Mouse (Mus musculus) lung, postnatal 0 days (tissue): Measurements from ENCODE around the gene Cggbp1. TPM values are rescaled to one million over a fixed set of nuclear protein-coding genes. Genes with fewer than 3 reads are reported as not detected.

Source experiments
- ATAC-seq: fragments of 200-750 bp; cut with Nextera tagmentation; 2 replicates; pipeline ENCODE4 v1.8.0; 2017; ENCODE audit warnings: moderate library complexity
- DNase-seq: peaks from one replicate; pipeline ENCODE4 v3.0.0-alpha.2; 2016; ENCODE audit warnings: low spot score
- H3K27ac ChIP-seq: fragments of 300-500 bp; sonication (generic); 2 replicates; pipeline ENCODE4 v1.5.1; 2014; ENCODE audit warnings: antibody characterized with exemption, mild to moderate bottlenecking, low read length, mixed read lengths
- H3K27me3 ChIP-seq: fragments of 300-500 bp; sonication (generic); replicated peaks from 2 replicates; pipeline ENCODE4 v1.6.1; 2014; ENCODE audit warnings: low read length, mixed read lengths; ENCODE audit not compliant: insufficient read depth
- H3K36me3 ChIP-seq: fragments of 300-500 bp; sonication (generic); 2 replicates; pipeline ENCODE4 v1.6.1; 2014; ENCODE audit warnings: low read length, mixed read lengths; ENCODE audit not compliant: insufficient read depth
- H3K4me1 ChIP-seq: fragments of 300-500 bp; sonication (generic); 2 replicates; pipeline ENCODE4 v1.6.1; 2014; ENCODE audit warnings: antibody characterized with exemption, low read depth, low read length, mixed read lengths; ENCODE audit not compliant: insufficient read depth
- H3K4me2 ChIP-seq: fragments of 300-500 bp; sonication (generic); replicated peaks from 2 replicates; pipeline ENCODE4 v1.6.1; 2014; ENCODE audit warnings: low read depth, mild to moderate bottlenecking, low read length, moderate library complexity, mixed read lengths
- H3K4me3 ChIP-seq: fragments of 300-500 bp; sonication (generic); 2 replicates; pipeline ENCODE4 v1.5.1; 2014; ENCODE audit warnings: low read depth, low read length
- H3K9ac ChIP-seq: fragments of 300-500 bp; sonication (generic); replicated peaks from 2 replicates; pipeline ENCODE4 v1.6.1; 2014; ENCODE audit warnings: low read depth, mild to moderate bottlenecking
- H3K9me3 ChIP-seq: fragments of 300-500 bp; sonication (generic); 2 replicates; pipeline ENCODE4 v1.6.1; 2016; ENCODE audit warnings: low read length, mixed read lengths
- CTCF ChIP-seq: IDR thresholded peaks from 2 replicates; pipeline ENCODE4 v1.5.1; 2016; ENCODE audit warnings: antibody characterized with exemption, mild to moderate bottlenecking
- EP300 ChIP-seq: IDR thresholded peaks from 2 replicates; pipeline ENCODE4 v1.6.1; 2016; ENCODE audit warnings: antibody characterized with exemption, mild to moderate bottlenecking, control low read depth
- WGBS: fragments of 180-500 bp; shearing (Covaris S2); extraction: QIAGEN DNeasy Blood & Tissue Kit; methylation state at CpG from one replicate; pipeline ENCODE4 v1.1.7; 2014; 5-methylcytosine and 5-hydroxymethylcytosine counted together
- polyA plus RNA-seq: library from polyadenylated mRNA; unstranded; fragments of >200 nt; fragmentation: Nextera tagmentation; extraction: Ambion mirVana; gene quantifications from 2 replicates; pipeline ENCODE4 v1.2.1, GENCODE M21; 2015

Cggbp1 gene
- polyA plus RNA-seq, 1 experiment from 2014 or later, result 45.8 TPM

DNA sequence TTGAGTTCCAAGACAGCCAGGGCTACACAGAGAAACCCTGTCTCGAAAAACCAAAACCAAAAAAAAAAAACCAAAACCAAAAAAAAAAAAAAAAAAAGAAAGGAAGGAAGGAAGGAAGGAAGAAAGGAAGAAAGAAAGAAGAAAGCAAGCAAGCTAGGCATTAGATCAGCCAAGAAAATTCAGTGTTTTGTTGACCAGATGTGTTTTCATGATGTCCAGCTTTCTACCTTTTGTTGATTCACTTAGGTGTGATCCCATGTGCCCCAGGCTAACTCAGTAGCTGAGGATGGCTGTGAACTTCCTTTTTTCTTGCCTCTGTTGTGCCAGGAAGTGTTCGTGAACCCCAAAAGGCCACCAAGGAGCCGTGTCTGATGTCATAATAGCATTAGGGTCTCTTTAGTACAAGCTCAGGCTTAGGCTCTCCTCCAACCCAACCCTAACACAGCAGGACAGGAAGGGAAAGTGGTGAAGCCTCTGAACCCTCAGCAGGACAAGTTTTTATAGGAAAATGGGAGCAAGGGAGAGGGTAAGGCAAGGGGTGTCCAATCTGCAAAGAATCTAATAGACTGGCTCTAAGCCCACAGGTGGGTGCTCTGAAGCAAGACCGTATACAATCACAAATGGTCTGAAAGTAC, 25.0 kb downstream of the Cggbp1 start:
- H3K27ac ChIP-seq, result peak overlapping the region; percentile 3; the same call in 1 of the 2 replicates
- H3K9ac ChIP-seq, result no peak overlapping the region
- H3K4me2 ChIP-seq, result no peak overlapping the region
- H3K4me3 ChIP-seq, result no peak overlapping the region
- ATAC-seq, result no peak
- no peaks in the 10 kb centered on the region for H3K27me3 ChIP-seq
- TF ChIP-seq EP300 (no peak), CTCF (no peak)
- no peak for DNase-seq
- no peaks in the 10 kb centered on the region for H3K9me3 ChIP-seq
- no peaks in the 10 kb centered on the region for H3K4me1 ChIP-seq
- 59% methylated on average over 4 of the region's 4 CpGs for WGBS
- H3K36me3 ChIP-seq, result no peaks in the 10 kb centered on the region

DNA sequence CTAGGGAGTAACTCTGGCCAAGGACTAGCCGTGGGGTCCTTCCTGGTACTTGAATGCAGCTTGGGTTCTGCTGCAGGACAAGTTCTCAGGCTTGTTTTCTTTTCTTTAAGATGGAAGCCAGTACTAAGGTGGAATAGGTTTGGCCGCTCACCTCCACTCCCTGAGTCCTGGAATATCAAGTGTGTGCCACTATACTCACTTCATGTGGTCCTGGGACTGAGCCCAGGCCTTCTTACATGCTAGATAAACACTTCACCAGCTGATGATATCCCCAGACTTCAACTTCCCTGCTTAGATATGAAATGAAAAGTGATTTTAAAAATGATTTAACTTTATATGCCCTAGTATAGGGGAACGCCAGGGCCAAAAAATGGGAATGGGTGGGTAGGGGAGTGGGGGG, 25.5 kb downstream of the Cggbp1 start:
- WGBS, result 51% methylated on average over 3 of the region's 3 CpGs
- Histone ChIP-seq H3K4me3 (no peak overlapping the region), H3K4me1 (no peaks in the 10 kb centered on the region), H3K27me3 (no peaks in the 10 kb centered on the region), H3K27ac (peak overlapping the region; percentile 3; the same call in 1 of the 2 replicates), H3K36me3 (no peaks in the 10 kb centered on the region), H3K9me3 (no peaks in the 10 kb centered on the region), H3K9ac (no peak overlapping the region), H3K4me2 (no peak overlapping the region)
- ATAC-seq (peak; percentile 71), DNase-seq (peak; percentile 77)
- no peak for TF ChIP-seq CTCF
- no peak for TF ChIP-seq EP300

DNA sequence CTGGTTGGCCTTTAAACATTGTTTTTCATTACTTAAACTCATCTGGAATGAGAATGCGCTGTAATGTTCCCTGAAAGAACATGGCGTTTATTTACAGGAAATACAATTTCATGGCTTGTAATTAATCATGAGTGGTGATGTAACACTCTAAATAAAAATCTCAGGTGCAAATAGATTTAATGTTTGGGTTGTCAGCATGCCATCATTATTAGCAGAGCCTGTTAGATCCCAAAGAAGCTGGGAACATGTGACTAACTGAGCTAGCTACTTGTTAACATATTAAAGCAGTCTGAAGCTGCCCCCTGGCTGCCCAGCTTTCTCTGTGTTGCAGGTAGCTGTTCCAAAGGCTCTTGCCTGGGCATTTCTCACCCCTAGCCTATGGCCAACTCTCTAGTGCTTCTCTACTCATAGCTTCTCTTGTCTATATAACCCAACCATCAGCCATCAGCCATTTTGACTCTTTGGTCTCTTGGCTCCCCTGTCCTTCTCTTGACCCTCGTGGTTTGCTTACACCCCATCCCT, 26.9 kb downstream of the Cggbp1 start:
- Histone ChIP-seq H3K27ac (no peak overlapping the region), H3K4me2 (no peak overlapping the region), H3K9ac (no peak overlapping the region), H3K36me3 (no peaks in the 10 kb centered on the region), H3K27me3 (no peaks in the 10 kb centered on the region), H3K4me1 (no peaks in the 10 kb centered on the region), H3K4me3 (no peak overlapping the region), H3K9me3 (no peaks in the 10 kb centered on the region)
- 86% methylated on average over 3 of the region's 3 CpGs for whole genome bisulfite sequencing
- TF ChIP-seq CTCF (peak; percentile 30; the same call in 1 of the 2 replicates), EP300 (no peak)
- ATAC-seq (no peak), DNase-seq (no peak)

DNA sequence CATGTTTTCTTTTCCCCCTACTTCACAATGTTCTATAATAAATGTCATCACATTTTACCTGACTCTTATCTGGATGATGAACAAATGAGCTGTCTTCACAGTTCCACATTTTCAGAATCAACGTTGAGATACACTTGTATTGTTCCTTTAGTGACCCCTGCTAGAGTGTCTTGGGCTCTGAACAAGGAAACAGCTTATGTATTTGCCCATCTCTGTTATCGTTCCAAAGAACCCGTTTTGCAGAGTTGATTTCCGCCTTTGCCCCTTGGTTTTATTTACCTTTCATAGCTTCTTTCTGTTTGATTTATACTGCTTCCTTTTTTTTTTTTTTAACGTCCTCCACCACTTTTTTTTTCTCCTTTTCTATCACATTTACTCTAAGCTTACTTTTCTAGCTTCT, 27.9 kb downstream of the Cggbp1 start:
- DNase-seq (no peak), ATAC-seq (no peak)
- no peak for TF ChIP-seq CTCF
- TF ChIP-seq EP300, result no peak
- no peak overlapping the region for H3K4me2 ChIP-seq
- 33% methylated on average over 5 of the region's 5 CpGs for WGBS
- no peak overlapping the region for H3K4me3 ChIP-seq
- no peaks in the 10 kb centered on the region for H3K36me3 ChIP-seq
- H3K27ac ChIP-seq, result no peak overlapping the region
- H3K4me1 ChIP-seq, result peaks cover 3% of the 10 kb centered on the region; the same call in 1 of the 2 replicates
- no peaks in the 10 kb centered on the region for H3K9me3 ChIP-seq
- no peak overlapping the region for H3K9ac ChIP-seq
- no peaks in the 10 kb centered on the region for H3K27me3 ChIP-seq

DNA sequence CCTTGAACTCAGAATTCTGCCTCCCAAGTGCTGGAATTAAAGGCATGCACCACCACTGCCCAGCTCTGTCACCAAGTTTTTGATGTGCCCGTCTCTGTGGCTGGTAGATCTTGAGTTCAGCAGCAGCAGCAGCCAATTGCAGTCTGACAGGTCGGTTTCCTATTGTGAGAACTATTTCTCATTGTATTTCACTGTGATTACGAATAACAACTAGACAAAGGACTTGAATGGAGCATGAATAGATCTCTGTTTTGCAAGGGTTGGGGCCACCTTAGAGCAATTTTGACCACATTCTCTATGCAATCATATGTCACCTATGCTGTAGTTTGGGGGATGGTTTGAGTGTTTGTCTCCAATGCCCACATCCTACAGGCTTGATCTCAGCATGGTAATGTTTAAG, 29.2 kb downstream of the Cggbp1 start:
- no peak overlapping the region for H3K4me2 ChIP-seq
- WGBS, result 86% methylated on average over 3 of the region's 3 CpGs
- H3K4me3 ChIP-seq, result no peak overlapping the region
- H3K27me3 ChIP-seq, result no peaks in the 10 kb centered on the region
- no peaks in the 10 kb centered on the region for H3K36me3 ChIP-seq
- H3K4me1 ChIP-seq, result peaks cover 3% of the 10 kb centered on the region; the same call in 1 of the 2 replicates
- DNase-seq (no peak), ATAC-seq (no peak)
- no peak overlapping the region for H3K9ac ChIP-seq
- H3K27ac ChIP-seq, result no peak overlapping the region
- TF ChIP-seq EP300 (no peak), CTCF (no peak)
- H3K9me3 ChIP-seq, result no peaks in the 10 kb centered on the region

DNA sequence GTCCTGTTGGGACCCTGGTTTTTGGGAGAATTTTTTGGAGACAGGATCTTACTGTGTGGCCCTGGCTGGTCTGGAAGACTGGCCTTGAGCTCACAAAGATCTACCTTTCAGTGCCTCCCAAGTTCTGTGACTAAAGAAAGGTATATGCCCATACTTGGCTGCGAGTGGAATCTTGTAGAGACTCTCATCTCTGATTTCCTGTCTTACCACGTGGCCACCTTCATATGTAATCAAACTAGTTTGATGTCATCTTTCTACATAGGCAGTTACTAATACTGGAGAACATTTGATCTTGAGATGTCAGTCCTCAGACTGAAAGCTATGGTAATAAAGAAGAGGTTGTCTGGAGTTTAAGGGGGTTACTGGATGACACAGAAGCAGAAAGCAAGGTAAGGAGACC, 29.6 kb downstream of the Cggbp1 start:
- Histone ChIP-seq H3K36me3 (no peaks in the 10 kb centered on the region), H3K27me3 (no peaks in the 10 kb centered on the region), H3K4me2 (no peak overlapping the region), H3K9ac (no peak overlapping the region), H3K9me3 (no peaks in the 10 kb centered on the region), H3K4me1 (peaks cover 3% of the 10 kb centered on the region; the same call in 1 of the 2 replicates), H3K4me3 (no peak overlapping the region), H3K27ac (no peak overlapping the region)
- DNase-seq, result no peak
- WGBS, result 71% methylated on average over 2 of the region's 2 CpGs
- ATAC-seq, result no peak
- no peak for TF ChIP-seq CTCF
